Mouse (Mus musculus) olfactory bulb, adult 2 months (tissue): Measurements from ENCODE around the gene Rarg. TPM values are rescaled to one million over a fixed set of nuclear protein-coding genes. Genes with fewer than 3 reads are reported as not detected.

Experiments
- H3K27ac ChIP-seq: fragments of 200-500 bp; 2 replicates; pipeline ENCODE4 v1.5.1; 2012; ENCODE audit warnings: low read depth, low read length; ENCODE audit not compliant: insufficient read depth
- H3K4me1 ChIP-seq: fragments of 200-500 bp; 2 replicates; pipeline ENCODE4 v1.6.1; 2012; ENCODE audit warnings: low read length; ENCODE audit not compliant: control insufficient read depth, insufficient read depth
- H3K4me3 ChIP-seq: fragments of 200-500 bp; 2 replicates; pipeline ENCODE4 v1.5.1; 2012; ENCODE audit warnings: mild to moderate bottlenecking, low read depth, low read length, moderate library complexity; ENCODE audit not compliant: insufficient read depth
- CTCF ChIP-seq: fragments of 200-500 bp; IDR thresholded peaks from 2 replicates; pipeline ENCODE4 v1.5.1; 2012; ENCODE audit warnings: low read depth, mild to moderate bottlenecking, low read length, moderate library complexity; ENCODE audit not compliant: insufficient read depth
- POLR2A ChIP-seq: fragments of 200-500 bp; IDR thresholded peaks from 2 replicates; pipeline ENCODE4 v1.6.1; 2012; ENCODE audit warnings: mild to moderate bottlenecking, low read depth, low read length, moderate library complexity; ENCODE audit not compliant: insufficient read depth
- WGBS: fragments of 180-500 bp; shearing (Covaris S2); methylation state at CpG from one replicate; pipeline ENCODE4 v1.1.7; 2018; 5-methylcytosine and 5-hydroxymethylcytosine counted together
- polyA plus RNA-seq: library from polyadenylated mRNA; stranded (reverse); fragments of >200 nt; gene quantifications from 2 replicates; pipeline ENCODE4 v1.2.4, GENCODE M21; 2012; ENCODE audit warnings: low replicate concordance; ENCODE audit not compliant: missing spikeins, insufficient read depth, insufficient read length

The Rarg gene
- polyA plus RNA-seq, 1 experiment: not detected

DNA sequence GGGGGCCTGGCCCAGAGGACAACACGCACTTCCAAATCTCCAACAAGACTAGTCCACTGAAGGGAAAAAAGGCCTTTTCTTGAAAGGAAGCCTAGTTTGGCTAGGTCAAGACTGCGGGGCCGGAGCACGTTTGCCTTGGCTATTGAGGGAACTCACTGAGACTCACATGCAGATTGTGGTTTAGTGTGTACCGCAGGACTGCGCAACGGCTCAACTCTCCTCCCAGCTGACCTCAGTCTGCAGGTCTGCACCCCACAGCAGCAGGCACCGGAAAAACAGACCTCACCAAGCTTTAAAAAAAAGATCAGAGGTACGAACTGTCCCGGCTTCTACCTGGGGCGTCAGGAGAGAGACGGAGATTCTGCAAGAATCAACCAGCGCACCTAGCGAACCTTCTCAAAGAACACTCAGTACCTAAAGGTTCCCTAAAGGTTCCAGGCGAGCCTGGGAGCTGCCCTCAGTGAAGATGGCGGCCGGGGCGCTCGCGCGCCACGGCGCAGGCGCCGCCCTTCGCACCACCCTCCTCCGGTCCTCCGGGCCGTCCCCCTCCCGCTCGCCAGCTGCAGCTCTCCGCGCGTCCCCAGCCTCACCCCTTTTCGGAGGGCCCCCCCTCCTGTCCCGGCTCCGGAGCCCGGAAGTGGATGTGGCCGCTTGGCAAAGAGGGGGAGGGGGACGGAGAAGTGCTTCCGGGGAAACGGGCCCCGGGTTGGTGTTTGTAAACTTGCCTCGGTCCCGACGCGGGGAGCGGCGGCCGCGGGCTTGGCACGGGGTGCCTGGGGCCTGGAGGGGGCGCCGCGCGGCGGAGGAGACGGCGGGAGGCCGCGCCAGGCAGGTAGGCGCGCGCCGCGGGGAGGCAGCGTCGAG, 54.1 kb downstream of the Rarg start, which contains the start of gene Zfp740:
Zfp740 (plus strand) TSS at position 279 of the 864 bp plus-strand sequence.
- TF ChIP-seq POLR2A: peak; percentile 78
- TF ChIP-seq CTCF: no peak
- WGBS: under 1% methylated on average over 68 of the region's 68 CpGs
- Histone ChIP-seq H3K27ac (peak within 1 kb of the TSS; percentile 98), H3K4me3 (peak within 1 kb of the TSS; percentile 97), H3K4me1 (peaks cover 17% of the 10 kb centered on the region)

DNA sequence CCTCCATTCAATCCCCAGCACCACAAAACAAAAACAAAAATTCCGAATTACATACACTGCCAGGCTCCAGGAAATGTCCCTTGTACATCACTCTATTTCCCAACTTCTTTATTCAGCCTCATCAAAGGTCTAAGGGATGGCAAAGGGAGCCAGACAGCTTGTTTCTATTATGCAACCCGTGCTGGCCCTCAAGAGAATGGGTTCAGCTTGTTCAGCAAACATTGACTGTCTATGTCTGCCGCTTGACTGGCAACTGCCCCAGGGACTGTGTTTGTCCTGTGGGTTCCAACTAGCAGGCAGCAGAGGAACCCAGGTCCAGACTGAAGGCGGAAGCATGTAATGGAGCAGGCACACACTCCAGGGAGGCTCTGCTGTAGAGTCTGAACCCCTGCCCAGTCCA, 58.5 kb downstream of the Rarg start:
- Histone ChIP-seq H3K4me1 (no peaks in the 10 kb centered on the region), H3K27ac (no peak overlapping the region), H3K4me3 (no peak overlapping the region)
- WGBS: 73% methylated on average over 4 of the region's 4 CpGs
- TF ChIP-seq CTCF (no peak), POLR2A (no peak)

DNA sequence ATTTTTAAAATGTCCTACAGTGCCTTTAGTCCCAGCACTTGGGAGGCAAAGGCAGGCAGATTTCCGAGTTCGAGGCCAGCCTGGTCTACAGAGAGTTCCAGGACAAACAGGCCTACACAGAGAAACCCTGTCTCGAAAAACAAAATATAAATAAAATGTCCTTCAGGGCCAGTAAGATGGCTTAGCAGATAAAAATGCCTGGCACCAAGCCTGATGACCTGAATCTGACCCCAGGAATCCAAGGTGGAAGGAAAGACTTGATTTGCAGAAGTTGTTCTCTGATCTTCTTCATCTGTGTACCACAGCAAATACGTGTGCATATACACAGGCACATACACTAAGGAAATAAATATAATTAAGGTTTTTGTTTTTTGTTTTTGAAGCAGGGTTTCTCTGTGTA, 61.9 kb downstream of the Rarg start:
- Histone ChIP-seq H3K4me3 (no peak overlapping the region), H3K27ac (no peak overlapping the region), H3K4me1 (no peaks in the 10 kb centered on the region)
- TF ChIP-seq POLR2A: no peak
- TF ChIP-seq CTCF: no peak
- 81% methylated on average over 4 of the region's 4 CpGs for WGBS

DNA sequence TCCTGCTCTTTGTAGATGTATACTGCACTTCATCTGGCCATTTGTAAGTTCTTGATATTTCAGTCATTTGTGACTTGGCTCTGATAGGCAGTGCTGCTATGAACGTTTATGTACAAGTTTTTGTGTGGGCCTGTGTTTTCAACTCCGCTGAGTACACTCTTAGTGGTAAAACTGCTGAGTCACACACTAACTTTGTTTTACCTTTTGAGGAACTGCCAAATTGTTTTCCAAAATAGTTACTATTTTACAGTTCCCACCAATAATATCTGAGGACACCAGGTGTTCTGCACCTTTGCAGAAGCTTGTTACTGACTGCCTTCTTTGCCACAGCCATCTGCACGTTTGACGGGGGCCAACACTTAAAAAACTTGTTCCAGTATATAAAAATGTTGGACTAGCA, 62.9 kb downstream of the Rarg start:
- no peaks in the 10 kb centered on the region for H3K4me1 ChIP-seq
- WGBS: 73% methylated on average over 4 of the region's 4 CpGs
- TF ChIP-seq CTCF: no peak
- no peak overlapping the region for H3K27ac ChIP-seq
- H3K4me3 ChIP-seq: no peak overlapping the region

DNA sequence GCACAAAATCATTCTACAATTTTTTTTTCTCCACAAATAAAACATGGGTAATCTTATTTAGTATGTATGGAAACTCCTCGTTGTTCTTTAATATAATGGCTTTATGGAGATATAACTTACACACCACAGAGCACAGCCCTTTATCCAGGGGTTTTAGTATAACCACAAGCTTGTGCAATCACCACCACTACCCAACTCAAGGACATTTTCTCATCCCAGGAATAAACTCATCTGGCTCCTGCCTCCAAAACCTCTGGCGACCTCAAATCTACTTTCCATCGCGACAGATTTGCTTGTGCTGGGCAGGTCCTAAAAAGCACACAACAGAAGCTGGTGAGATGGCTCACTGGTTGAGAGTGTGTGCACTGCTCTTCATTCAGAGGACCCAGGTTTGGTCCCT, 63.7 kb downstream of the Rarg start:
- Histone ChIP-seq H3K4me3 (no peak overlapping the region), H3K27ac (no peak overlapping the region), H3K4me1 (no peaks in the 10 kb centered on the region)
- TF ChIP-seq POLR2A (no peak), CTCF (no peak)
- WGBS: 86% methylated on average over 4 of the region's 4 CpGs

DNA sequence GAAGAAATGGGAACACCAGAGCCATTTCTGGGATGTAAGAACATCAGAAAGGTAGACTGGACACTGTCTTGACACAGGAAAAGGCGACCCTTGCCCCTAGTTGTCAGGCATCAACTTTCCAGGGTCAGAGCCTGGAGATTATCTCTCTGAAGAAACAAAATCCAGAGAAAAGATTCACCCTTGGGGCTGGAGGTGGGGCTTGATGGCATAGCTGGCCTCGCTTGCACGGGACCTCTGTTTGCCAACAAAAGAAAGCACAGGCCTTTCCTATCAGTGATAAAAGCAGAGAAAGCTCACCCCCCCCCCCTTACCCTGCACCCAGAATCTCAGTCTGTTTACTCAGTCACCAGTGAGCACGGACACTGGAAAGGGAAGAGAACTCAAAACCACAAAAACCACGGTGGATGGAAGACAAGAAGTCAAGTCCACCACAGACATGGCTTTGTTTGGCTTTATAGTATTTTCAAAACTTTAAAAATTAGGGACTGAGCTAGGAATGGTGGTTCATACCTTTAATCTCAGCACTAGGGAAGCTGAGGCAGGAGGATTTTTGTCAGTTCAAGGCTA, 64.4 kb downstream of the Rarg start:
- Histone ChIP-seq H3K27ac (no peak overlapping the region), H3K4me3 (no peak overlapping the region), H3K4me1 (no peaks in the 10 kb centered on the region)
- 84% methylated on average over 5 of the region's 5 CpGs for WGBS
- TF ChIP-seq POLR2A: no peak
- TF ChIP-seq CTCF: no peak

DNA sequence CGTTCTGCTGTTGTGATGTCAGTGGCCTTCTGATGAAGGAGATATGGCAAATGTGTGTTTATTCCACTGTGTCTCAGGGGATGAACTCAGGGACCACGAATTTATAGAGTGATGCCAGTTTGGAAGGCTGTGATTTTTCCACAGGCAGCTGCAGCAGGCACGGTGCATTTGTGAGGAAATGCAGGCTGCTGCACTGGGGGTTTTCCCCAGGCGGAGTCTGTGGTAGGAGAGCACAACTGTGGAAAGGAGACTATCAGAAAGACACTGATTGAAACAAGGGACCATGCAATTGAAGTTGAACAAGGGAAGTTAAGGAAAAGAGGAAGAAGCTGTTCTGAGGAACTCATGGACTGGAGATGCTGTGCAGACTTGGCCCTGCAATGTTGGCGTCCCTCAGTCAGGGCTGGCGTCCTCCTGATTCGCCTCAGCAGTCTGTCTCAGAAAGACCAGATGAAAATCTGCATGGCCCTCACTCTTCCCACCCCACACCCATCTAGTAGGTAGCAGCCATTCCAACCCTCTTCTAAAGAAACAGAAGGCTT, 65.0 kb downstream of the Rarg start:
- WGBS: 83% methylated on average over 7 of the region's 7 CpGs

DNA sequence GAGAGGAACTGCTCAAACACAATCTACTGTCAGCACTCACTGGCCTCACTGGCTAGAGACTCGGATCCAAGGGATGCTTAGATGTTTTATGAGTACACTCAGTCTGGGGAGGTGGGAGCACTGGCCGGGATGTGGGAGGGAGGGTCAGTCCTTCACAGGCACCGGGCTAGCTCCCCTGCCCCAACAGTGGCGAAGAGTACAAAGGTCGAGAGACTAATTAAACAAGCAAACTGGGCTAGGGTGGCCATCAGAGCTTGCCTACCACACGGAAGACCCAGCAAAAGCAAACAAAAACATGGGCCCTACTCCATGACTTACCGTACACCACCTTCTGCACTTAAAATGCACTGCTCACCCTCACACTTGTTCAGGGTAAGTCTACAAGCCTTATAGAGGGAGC, 65.6 kb downstream of the Rarg start:
- no peak overlapping the region for H3K4me3 ChIP-seq
- WGBS: 77% methylated on average over 7 of the region's 7 CpGs

More for the DNA sequence above, 65.0 kb downstream of the Rarg start:
- Histone ChIP-seq H3K4me3 (no peak overlapping the region), H3K27ac (no peak overlapping the region), H3K4me1 (no peaks in the 10 kb centered on the region)
- TF ChIP-seq POLR2A: no peak
- no peak for TF ChIP-seq CTCF

DNA sequence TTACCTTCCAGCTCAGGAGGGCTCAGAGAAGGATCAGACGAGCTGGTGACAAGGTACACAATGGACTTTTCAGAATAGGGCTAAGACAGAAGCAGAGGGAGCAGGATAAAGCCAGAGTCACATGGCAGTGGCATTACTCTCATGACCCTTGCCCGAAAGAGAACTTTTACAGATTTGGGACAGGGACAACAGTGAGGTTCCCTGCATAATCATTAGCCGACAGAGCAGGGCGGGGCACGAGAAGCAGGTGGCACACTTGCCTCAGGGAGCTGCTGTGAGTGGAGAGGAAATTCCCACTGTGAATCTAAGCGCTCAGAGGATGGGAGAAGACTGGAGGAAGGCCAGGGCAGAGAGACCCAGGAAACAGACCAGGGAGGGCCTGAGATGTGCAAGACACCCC, 68.4 kb downstream of the Rarg start:
- WGBS: 70% methylated on average over 6 of the region's 6 CpGs

More for the DNA sequence above, 65.6 kb downstream of the Rarg start:
- no peak overlapping the region for H3K27ac ChIP-seq
- H3K4me1 ChIP-seq: no peaks in the 10 kb centered on the region
- TF ChIP-seq CTCF: no peak
- no peak for TF ChIP-seq POLR2A

More for the DNA sequence above, 68.4 kb downstream of the Rarg start:
- Histone ChIP-seq H3K4me1 (no peaks in the 10 kb centered on the region), H3K4me3 (no peak overlapping the region), H3K27ac (no peak overlapping the region)
- no peak for TF ChIP-seq CTCF
- no peak for TF ChIP-seq POLR2A
